Mouse (Mus musculus) lung, postnatal 14 days (tissue): ENCODE measurements around the gene Arid5b.

Experiments
- DNase-seq: peaks from one replicate; pipeline ENCODE4 v3.0.0; 2021

The Arid5b gene

GRCm38 (mm10) chr10:68268629-68269028, 9.9 kb downstream of the Arid5b start:
- DNase-seq: no peak

- no peak for DNase-seq
Measured at GRCm38 (mm10) chr10:68263969-68264688, 14.4 kb downstream of the Arid5b start.

GRCm38 (mm10) chr10:68263296-68263968, 15.1 kb downstream of the Arid5b start:
- DNase-seq: no peak

GRCm38 (mm10) chr10:68259601-68260000, 18.9 kb downstream of the Arid5b start:
- no peak for DNase-seq

- no peak for DNase-seq
Measured at GRCm38 (mm10) chr10:68257358-68258056, 21.0 kb downstream of the Arid5b start.

- DNase-seq: no peak
Measured at GRCm38 (mm10) chr10:68256134-68256533, 22.4 kb downstream of the Arid5b start.

GRCm38 (mm10) chr10:68253452-68254117, 25.0 kb downstream of the Arid5b start:
- no peak for DNase-seq

GRCm38 (mm10) chr10:68252650-68253049, 25.9 kb downstream of the Arid5b start:
- DNase-seq: no peak

GRCm38 (mm10) chr10:68249355-68249782, 29.2 kb downstream of the Arid5b start:
- no peak for DNase-seq

- DNase-seq: no peak
Measured at GRCm38 (mm10) chr10:68248281-68249015, 30.1 kb downstream of the Arid5b start.

GRCm38 (mm10) chr10:68247490-68248280, 30.9 kb downstream of the Arid5b start:
- no peak for DNase-seq

GRCm38 (mm10) chr10:68246603-68247247, 31.8 kb downstream of the Arid5b start:
- DNase-seq: no peak

- no peak for DNase-seq
Measured at GRCm38 (mm10) chr10:68240804-68241485, 37.6 kb downstream of the Arid5b start.

GRCm38 (mm10) chr10:68240094-68240803, 38.3 kb downstream of the Arid5b start:
- DNase-seq: no peak

GRCm38 (mm10) chr10:68239426-68240070, 39.0 kb downstream of the Arid5b start:
- DNase-seq: no peak

- DNase-seq: no peak
Measured at GRCm38 (mm10) chr10:68238707-68239425, 39.7 kb downstream of the Arid5b start.

GRCm38 (mm10) chr10:68238182-68238581, 40.4 kb downstream of the Arid5b start:
- DNase-seq: no peak

GRCm38 (mm10) chr10:68236956-68237455, 41.5 kb downstream of the Arid5b start:
- no peak for DNase-seq
